ENCODE assay signal across 15 mouse cellular contexts in genomic region chr7:28789235-28789634, GRCm38 (mm10). TPM values are rescaled to one million over a fixed set of nuclear protein-coding genes. Genes with fewer than 3 reads are reported as not detected.
DNase-seq lines count a peak whose midpoint lies in the region; ATAC-seq and TF ChIP-seq lines count a peak whose summit lies in the region.
"Had no signal": no experiment of that assay in that cellular context is flagged by ENCODE, and none has a peak within 500 bp of the region (broad histone marks: within the 10 kb centered on the region; RNA-seq: fewer than 3 reads in every experiment).

No protein-coding gene starts in this region.

- peaks cover 26% of the 10 kb centered on the region for H3K4me1 ChIP-seq in kidney, embryonic 15.5 days
- H3K4me1 ChIP-seq in E14TG2a.4 (replicated peaks; ENCODE audit: low read depth, low read length): peaks cover 60% of the 10 kb centered on the region
- peaks cover 29% of the 10 kb centered on the region for H3K4me1 ChIP-seq in embryonic facial prominence, embryonic 13.5 days
- H3K4me1 ChIP-seq in limb, embryonic 13.5 days: peaks cover 32% of the 10 kb centered on the region

- no peak for TF ChIP-seq CTCF in E14TG2a.4 (conservative IDR thresholded peaks at IDR 0.05; ENCODE audit: low read length)

- H3K36me3 ChIP-seq in kidney, embryonic 15.5 days: peaks cover 27% of the 10 kb centered on the region
- H3K36me3 ChIP-seq in E14TG2a.4 (ENCODE audit: insufficient read depth, low read length): no peaks in the 10 kb centered on the region; the same call in 1 of the 2 replicates
- peaks cover 37% of the 10 kb centered on the region for H3K36me3 ChIP-seq in embryonic facial prominence, embryonic 13.5 days
- peaks cover 39% of the 10 kb centered on the region for H3K36me3 ChIP-seq in limb, embryonic 13.5 days

- 52% methylated on average over 3 of the region's 3 CpGs for WGBS in kidney, embryonic 15.5 days
- WGBS in embryonic facial prominence, embryonic 13.5 days: 35% methylated on average over 3 of the region's 3 CpGs
- 58% methylated on average over 3 of the region's 3 CpGs for WGBS in limb, embryonic 13.5 days

- H3K27ac ChIP-seq in kidney, embryonic 15.5 days: peak overlapping the region; percentile 29; the same call in 1 of the 2 replicates
- peak overlapping the region; percentile 76 for H3K27ac ChIP-seq in embryonic facial prominence, embryonic 13.5 days
- peak overlapping the region; percentile 65; the same call in 1 of the 2 replicates for H3K27ac ChIP-seq in limb, embryonic 13.5 days

- H3K4me2 ChIP-seq in kidney, embryonic 15.5 days: no peak overlapping the region
- no peak overlapping the region for H3K4me2 ChIP-seq in embryonic facial prominence, embryonic 13.5 days
- no peak overlapping the region for H3K4me2 ChIP-seq in limb, embryonic 13.5 days (replicated peaks)

- no peak overlapping the region for H3K4me3 ChIP-seq in kidney, embryonic 15.5 days (replicated peaks)
- peak overlapping the region; percentile 68 for H3K4me3 ChIP-seq in E14TG2a.4 (replicated peaks; ENCODE audit: low read length)
- no peak overlapping the region for H3K4me3 ChIP-seq in embryonic facial prominence, embryonic 13.5 days
- H3K4me3 ChIP-seq in limb, embryonic 13.5 days: no peak overlapping the region
- H3K4me3 ChIP-seq: hindbrain, embryonic 10.5 days; myocyte had no signal

- no peaks in the 10 kb centered on the region for H3K9me3 ChIP-seq in kidney, embryonic 15.5 days (replicated peaks)
- no peaks in the 10 kb centered on the region for H3K9me3 ChIP-seq in E14TG2a.4 (ENCODE audit: low read length)
- no peaks in the 10 kb centered on the region for H3K9me3 ChIP-seq in embryonic facial prominence, embryonic 13.5 days
- H3K9me3 ChIP-seq in limb, embryonic 13.5 days: no peaks in the 10 kb centered on the region
- H3K9me3 ChIP-seq: hindbrain, embryonic 10.5 days had no signal

- H3K9ac ChIP-seq in kidney, embryonic 15.5 days: no peak overlapping the region
- H3K9ac ChIP-seq in embryonic facial prominence, embryonic 13.5 days: no peak overlapping the region
- no peak overlapping the region for H3K9ac ChIP-seq in limb, embryonic 13.5 days

- DNase-seq in kidney, postnatal 10 days: no peak
- DNase-seq in adrenal gland, postnatal 36 days: no peak
- DNase-seq in spleen, adult 18-20 months: no peak
- DNase-seq: adrenal gland, postnatal 10 days had no signal

- ATAC-seq in kidney, embryonic 15.5 days (replicated peaks; ENCODE audit: low FRiP score): no peak
- no peak for ATAC-seq in embryonic facial prominence, embryonic 13.5 days (ENCODE audit: insufficient number of reproducible peaks, insufficient read depth, low FRiP score, low TSS enrichment, low read depth)
- no peak for ATAC-seq in limb, embryonic 13.5 days (ENCODE audit: low FRiP score, low read depth)
- no peak for ATAC-seq in megakaryocyte progenitor cell, adult 5-6 weeks (replicated peaks; ENCODE audit: poor library complexity)
- ATAC-seq: Patski had no signal

- H3K27me3 ChIP-seq in kidney, embryonic 15.5 days: no peaks in the 10 kb centered on the region
- no peaks in the 10 kb centered on the region for H3K27me3 ChIP-seq in E14TG2a.4 (ENCODE audit: insufficient read depth, low read length)
- H3K27me3 ChIP-seq in embryonic facial prominence, embryonic 13.5 days: no peaks in the 10 kb centered on the region
- H3K27me3 ChIP-seq in limb, embryonic 13.5 days: no peaks in the 10 kb centered on the region
- H3K27me3 ChIP-seq: Patski had no signal

RNA-seq across cellular contexts. Expression of gene Rinl, which starts 0.5 kb away (rescaled TPM):
- 6.2 and 7.4 TPM in 2 replicates for polyA plus RNA-seq in kidney, embryonic 15.5 days (2015; fragmentation: Nextera tagmentation; extraction: Ambion mirVana)
- 2.6 and 4.1 TPM in 2 replicates for polyA plus RNA-seq in embryonic facial prominence, embryonic 13.5 days (2015; fragmentation: Nextera tagmentation; extraction: Ambion mirVana)
- polyA plus RNA-seq in limb, embryonic 13.5 days (2015; fragmentation: Nextera tagmentation; extraction: Ambion mirVana): 3.1 and 3.6 TPM in 2 replicates
- 1 to 10 TPM; 2.5 to 2.8 TPM for total RNA-seq in adrenal gland, postnatal 36 days (2021)
- 47.6 and 48.3 TPM in 2 replicates for total RNA-seq in megakaryocyte progenitor cell, adult 5-6 weeks (2015)
- total RNA-seq in megakaryocyte progenitor cell, adult 5-6 weeks (2017): 53.9 and 56.3 TPM in 2 replicates

RNA-seq across cellular contexts. Expression of gene Hnrnpl, which starts 19.1 kb away (rescaled TPM):
- 264 and 265 TPM in 2 replicates for polyA plus RNA-seq in kidney, embryonic 15.5 days (2015; fragmentation: Nextera tagmentation; extraction: Ambion mirVana)
- polyA plus RNA-seq in embryonic facial prominence, embryonic 13.5 days (2015; fragmentation: Nextera tagmentation; extraction: Ambion mirVana): 301 and 303 TPM in 2 replicates
- polyA plus RNA-seq in limb, embryonic 13.5 days (2015; fragmentation: Nextera tagmentation; extraction: Ambion mirVana): 284 and 285 TPM in 2 replicates
- 100 to 1,000 TPM; 415 to 420 TPM for total RNA-seq in adrenal gland, postnatal 36 days (2021)
- 419 and 433 TPM in 2 replicates for total RNA-seq in megakaryocyte progenitor cell, adult 5-6 weeks (2015)
- 342 and 343 TPM in 2 replicates for total RNA-seq in megakaryocyte progenitor cell, adult 5-6 weeks (2017)

RNA-seq across cellular contexts. Expression of gene Nfkbib, which starts 21.9 kb away (rescaled TPM):
- 41.6 and 45.2 TPM in 2 replicates for polyA plus RNA-seq in kidney, embryonic 15.5 days (2015; fragmentation: Nextera tagmentation; extraction: Ambion mirVana)
- polyA plus RNA-seq in embryonic facial prominence, embryonic 13.5 days (2015; fragmentation: Nextera tagmentation; extraction: Ambion mirVana): 38.8 and 40.5 TPM in 2 replicates
- polyA plus RNA-seq in limb, embryonic 13.5 days (2015; fragmentation: Nextera tagmentation; extraction: Ambion mirVana): 41.7 and 46.0 TPM in 2 replicates
- total RNA-seq in adrenal gland, postnatal 36 days (2021): 10 to 100 TPM; 44.1 to 49.2 TPM
- 14.7 and 18.4 TPM in 2 replicates for total RNA-seq in megakaryocyte progenitor cell, adult 5-6 weeks (2015)
- total RNA-seq in megakaryocyte progenitor cell, adult 5-6 weeks (2017): 12.3 and 15.7 TPM in 2 replicates

RNA-seq across cellular contexts. Expression of gene Sirt2, which starts 22.7 kb away (rescaled TPM):
- 57.2 and 67.6 TPM in 2 replicates for polyA plus RNA-seq in kidney, embryonic 15.5 days (2015; fragmentation: Nextera tagmentation; extraction: Ambion mirVana)
- polyA plus RNA-seq in embryonic facial prominence, embryonic 13.5 days (2015; fragmentation: Nextera tagmentation; extraction: Ambion mirVana): 73.2 and 76.6 TPM in 2 replicates
- 85.8 and 87.8 TPM in 2 replicates for polyA plus RNA-seq in limb, embryonic 13.5 days (2015; fragmentation: Nextera tagmentation; extraction: Ambion mirVana)
- 10 to 100 TPM; 73.7 to 82.5 TPM for total RNA-seq in adrenal gland, postnatal 36 days (2021)
- total RNA-seq in megakaryocyte progenitor cell, adult 5-6 weeks (2015): 41.4 and 47.5 TPM in 2 replicates
- total RNA-seq in megakaryocyte progenitor cell, adult 5-6 weeks (2017): 19.2 and 21.1 TPM in 2 replicates

RNA-seq across cellular contexts. Expression of gene Ccer2, which starts 33.3 kb away (rescaled TPM):
- not detected in 2 replicates for polyA plus RNA-seq in kidney, embryonic 15.5 days (2015; fragmentation: Nextera tagmentation; extraction: Ambion mirVana)
- polyA plus RNA-seq in embryonic facial prominence, embryonic 13.5 days (2015; fragmentation: Nextera tagmentation; extraction: Ambion mirVana): 0.89 and 2.1 TPM in 2 replicates
- not detected in 2 replicates for polyA plus RNA-seq in limb, embryonic 13.5 days (2015; fragmentation: Nextera tagmentation; extraction: Ambion mirVana)
- not detected for total RNA-seq in adrenal gland, postnatal 36 days (2021)
- total RNA-seq in megakaryocyte progenitor cell, adult 5-6 weeks (2015): not detected in 2 replicates
- not detected in 2 replicates for total RNA-seq in megakaryocyte progenitor cell, adult 5-6 weeks (2017)
- total RNA-seq: adrenal gland, postnatal 10 days; heart, adult 18-20 months had no signal
- polyA plus RNA-seq: C2C12; forebrain, embryonic 11.5 days; myocyte; Patski had no signal
